Mouse (Mus musculus): Measurements from ENCODE around the gene Rfx8. TPM values are rescaled to one million over a fixed set of nuclear protein-coding genes. Genes with fewer than 3 reads are reported as not detected.

Gene Rfx8
- polyA plus RNA-seq, 1 experiment from 2014 or later: 0.27 TPM

- H3K4me1 ChIP-seq (ENCODE audit: insufficient read depth, low read depth, low read length): peaks cover 10% of the 10 kb centered on the region; the same call in 1 of the 2 replicates
- no peak overlapping the region for H3K4me2 ChIP-seq (replicated peaks; ENCODE audit: low read depth, low read length)
- DNase-seq (ENCODE audit: low spot score): peak; percentile 16
- H3K27me3 ChIP-seq (replicated peaks; ENCODE audit: insufficient read depth, low read length): no peaks in the 10 kb centered on the region
- H3K9me3 ChIP-seq (ENCODE audit: low read length): no peaks in the 10 kb centered on the region
- H3K4me3 ChIP-seq (ENCODE audit: low read depth, low read length): no peak overlapping the region
- no peak overlapping the region for H3K9ac ChIP-seq (replicated peaks; ENCODE audit: low read depth)
- no peak for TF ChIP-seq CTCF (IDR thresholded peaks at IDR 0.05)
- no peak for TF ChIP-seq EP300 (IDR thresholded peaks at IDR 0.05)
- H3K36me3 ChIP-seq (ENCODE audit: insufficient read depth, low read length): no peaks in the 10 kb centered on the region
- H3K27ac ChIP-seq (ENCODE audit: low read length): peak overlapping the region; percentile 51
- WGBS: 70% methylated on average over 10 of the region's 10 CpGs
- no peak for ATAC-seq
These were observed 13.1 kb upstream of the Rfx8 start for GRCm38 (mm10) chr1:39733876-39734275.

- TF ChIP-seq CTCF (IDR thresholded peaks at IDR 0.05) (no peak), EP300 (IDR thresholded peaks at IDR 0.05) (no peak)
- Histone ChIP-seq H3K9me3 (ENCODE audit: low read length) (no peaks in the 10 kb centered on the region), H3K27ac (ENCODE audit: low read length) (no peak overlapping the region), H3K4me1 (ENCODE audit: insufficient read depth, low read depth, low read length) (peaks cover 10% of the 10 kb centered on the region; the same call in 1 of the 2 replicates), H3K4me2 (replicated peaks; ENCODE audit: low read depth, low read length) (no peak overlapping the region), H3K27me3 (replicated peaks; ENCODE audit: insufficient read depth, low read length) (no peaks in the 10 kb centered on the region), H3K36me3 (ENCODE audit: insufficient read depth, low read length) (no peaks in the 10 kb centered on the region), H3K9ac (replicated peaks; ENCODE audit: low read depth) (no peak overlapping the region), H3K4me3 (ENCODE audit: low read depth, low read length) (no peak overlapping the region)
- 60% methylated on average over 10 of the region's 10 CpGs for WGBS
- ATAC-seq: no peak
- no peak for DNase-seq (ENCODE audit: low spot score)
These were observed 11.3 kb upstream of the Rfx8 start for GRCm38 (mm10) chr1:39732081-39732480.

- H3K4me3 ChIP-seq (ENCODE audit: low read depth, low read length): no peak overlapping the region
- no peak overlapping the region for H3K4me2 ChIP-seq (replicated peaks; ENCODE audit: low read depth, low read length)
- DNase-seq (ENCODE audit: low spot score) (peak; percentile 69), ATAC-seq (peak; percentile 22; the same call in 1 of the 2 replicates)
- H3K9ac ChIP-seq (replicated peaks; ENCODE audit: low read depth): no peak overlapping the region
- WGBS: 7% methylated on average over 9 of the region's 9 CpGs
- H3K9me3 ChIP-seq (ENCODE audit: low read length): no peaks in the 10 kb centered on the region
- H3K27ac ChIP-seq (ENCODE audit: low read length): no peak overlapping the region
- H3K36me3 ChIP-seq (ENCODE audit: insufficient read depth, low read length): no peaks in the 10 kb centered on the region
- TF ChIP-seq EP300 (IDR thresholded peaks at IDR 0.05): no peak
- no peak for TF ChIP-seq CTCF (IDR thresholded peaks at IDR 0.05)
- no peaks in the 10 kb centered on the region for H3K27me3 ChIP-seq (replicated peaks; ENCODE audit: insufficient read depth, low read length)
- H3K4me1 ChIP-seq (ENCODE audit: insufficient read depth, low read depth, low read length): peaks cover 6% of the 10 kb centered on the region; the same call in 1 of the 2 replicates
These were observed 10.7 kb upstream of the Rfx8 start for GRCm38 (mm10) chr1:39731543-39731942.

- H3K27me3 ChIP-seq (replicated peaks; ENCODE audit: insufficient read depth, low read length): no peaks in the 10 kb centered on the region
- H3K4me2 ChIP-seq (replicated peaks; ENCODE audit: low read depth, low read length): no peak overlapping the region
- peaks cover 3% of the 10 kb centered on the region; the same call in 1 of the 2 replicates for H3K4me1 ChIP-seq (ENCODE audit: insufficient read depth, low read depth, low read length)
- no peak overlapping the region for H3K9ac ChIP-seq (replicated peaks; ENCODE audit: low read depth)
- no peak overlapping the region for H3K4me3 ChIP-seq (ENCODE audit: low read depth, low read length)
- DNase-seq (ENCODE audit: low spot score) (no peak), ATAC-seq (no peak)
- no peaks in the 10 kb centered on the region for H3K9me3 ChIP-seq (ENCODE audit: low read length)
- H3K36me3 ChIP-seq (ENCODE audit: insufficient read depth, low read length): no peaks in the 10 kb centered on the region
- 73% methylated on average over 5 of the region's 5 CpGs for WGBS
- no peak overlapping the region for H3K27ac ChIP-seq (ENCODE audit: low read length)
- no peak for TF ChIP-seq CTCF (IDR thresholded peaks at IDR 0.05)
- no peak for TF ChIP-seq EP300 (IDR thresholded peaks at IDR 0.05)
These were observed 10.1 kb upstream of the Rfx8 start for GRCm38 (mm10) chr1:39730868-39731267.

GRCm38 (mm10) chr1:39729919-39730318 is 9.1 kb upstream of the Rfx8 start:
- 82% methylated on average over 6 of the region's 6 CpGs for WGBS

GRCm38 (mm10) chr1:39721351-39721726 is 542 bp upstream of the Rfx8 start:
- Histone ChIP-seq H3K4me2 (replicated peaks; ENCODE audit: low read depth, low read length) (peak overlapping the region; percentile 78), H3K4me3 (ENCODE audit: low read depth, low read length) (peak overlapping the region; percentile 43; the same call in 1 of the 2 replicates), H3K9ac (replicated peaks; ENCODE audit: low read depth) (no peak overlapping the region), H3K27ac (ENCODE audit: low read length) (0 out of 2 replicates have a peak overlapping the region, but pooled peaks have one; percentile 43), H3K4me1 (ENCODE audit: insufficient read depth, low read depth, low read length) (peaks cover 4% of the 10 kb centered on the region; the same call in 1 of the 2 replicates), H3K9me3 (ENCODE audit: low read length) (no peaks in the 10 kb centered on the region), H3K36me3 (ENCODE audit: insufficient read depth, low read length) (no peaks in the 10 kb centered on the region), H3K27me3 (replicated peaks; ENCODE audit: insufficient read depth, low read length) (no peaks in the 10 kb centered on the region)
- no peak for TF ChIP-seq CTCF (IDR thresholded peaks at IDR 0.05)
- no peak; the same call in 1 of the 2 replicates for TF ChIP-seq EP300 (IDR thresholded peaks at IDR 0.05)
- 18% methylated on average over 9 of the region's 9 CpGs for WGBS
- peak; percentile 75 for ATAC-seq
- DNase-seq (ENCODE audit: low spot score): peak; percentile 69

More at GRCm38 (mm10) chr1:39729919-39730318, 9.1 kb upstream of the Rfx8 start:
- H3K27ac ChIP-seq (ENCODE audit: low read length): no peak overlapping the region
- no peaks in the 10 kb centered on the region for H3K36me3 ChIP-seq (ENCODE audit: insufficient read depth, low read length)
- H3K9me3 ChIP-seq (ENCODE audit: low read length): no peaks in the 10 kb centered on the region
- H3K4me3 ChIP-seq (ENCODE audit: low read depth, low read length): no peak overlapping the region
- H3K4me2 ChIP-seq (replicated peaks; ENCODE audit: low read depth, low read length): no peak overlapping the region
- no peak for ATAC-seq
- DNase-seq (ENCODE audit: low spot score): no peak
- no peaks in the 10 kb centered on the region for H3K27me3 ChIP-seq (replicated peaks; ENCODE audit: insufficient read depth, low read length)
- H3K4me1 ChIP-seq (ENCODE audit: insufficient read depth, low read depth, low read length): no peaks in the 10 kb centered on the region; the same call in 1 of the 2 replicates
- TF ChIP-seq EP300 (IDR thresholded peaks at IDR 0.05) (no peak), CTCF (IDR thresholded peaks at IDR 0.05) (no peak)
- no peak overlapping the region for H3K9ac ChIP-seq (replicated peaks; ENCODE audit: low read depth)

Data from lung, postnatal 0 days (tissue).